In the genomic region with DNA sequence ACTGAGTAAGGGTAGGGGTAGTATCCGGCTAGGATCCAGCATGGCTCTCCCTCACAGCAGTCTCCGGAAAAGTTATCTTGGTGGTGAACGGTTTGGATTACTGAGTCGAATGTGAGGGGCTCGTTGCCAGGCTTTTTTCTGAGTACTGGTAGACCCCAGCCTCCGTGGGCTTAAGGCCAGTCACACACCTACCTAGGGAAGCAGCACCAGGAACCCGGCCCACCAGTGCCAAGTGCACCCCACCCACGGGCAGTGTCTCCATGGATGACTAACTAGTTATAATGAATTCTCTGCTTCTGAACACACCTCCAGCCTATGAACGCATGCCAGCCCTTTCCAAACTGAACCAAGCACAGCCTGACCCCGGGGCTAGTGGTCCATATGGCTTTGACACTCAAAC, we compare ENCODE assay signal across 9 mouse cellular contexts. TPM values are rescaled to one million over a fixed set of nuclear protein-coding genes. Genes with fewer than 3 reads are reported as not detected.
DNase-seq lines count a peak whose midpoint lies in the region; TF ChIP-seq lines count a peak whose summit lies in the region.
"Had no signal": no experiment of that assay in that cellular context is flagged by ENCODE, and none has a peak within 500 bp of the region (broad histone marks: within the 10 kb centered on the region; RNA-seq: fewer than 3 reads in every experiment).

No protein-coding gene starts in this region.

- intact Hi-C loops in gastrocnemius, adult 2 months (cut with DNase I): no loop called here
- intact Hi-C loops in gastrocnemius, postnatal 14 days (cut with DNase I; ENCODE audit: low total_unique reads): no loop called here
- intact Hi-C loops in left cerebral cortex, adult 2 months (cut with DNase I): loop anchor here (1.0 to 5.0 kb wide), 4 partner anchors 44 to 214 kb away; no protein-coding TSS in a partner anchor

- peak overlapping the region; percentile 75; the same call in 1 of the 2 replicates for H3K4me3 ChIP-seq in gastrocnemius, adult 2 months
- peak overlapping the region; percentile 66 for H3K4me3 ChIP-seq in left cerebral cortex, adult 2 months

- no peak for DNase-seq in gastrocnemius, adult 2 months
- no peak for DNase-seq in gastrocnemius, postnatal 14 days
- peak; percentile 3 for DNase-seq in urinary bladder, postnatal 25 days (ENCODE audit: low spot score)
- DNase-seq in urinary bladder, postnatal 14 days (ENCODE audit: low spot score): no peak
- peak; percentile 56 to 62 for DNase-seq in left cerebral cortex, adult 2 months (ENCODE audit: extremely low spot score in 1 of 2, low spot score in 2 of 2)
- peak; percentile 26 for DNase-seq in right cerebral cortex, postnatal 14 days
- no peak for DNase-seq in T-cell, adult 2 months (ENCODE audit: low spot score)
- no peak for DNase-seq in gastrocnemius, adult 18-20 months (ENCODE audit: low spot score)

- TF ChIP-seq CTCF in gastrocnemius, adult 2 months (IDR thresholded peaks at IDR 0.05): no peak
- no peak for TF ChIP-seq CTCF in left cerebral cortex, adult 2 months (IDR thresholded peaks at IDR 0.05)

- H3K27ac ChIP-seq in gastrocnemius, adult 2 months: no peak overlapping the region
- H3K27ac ChIP-seq in left cerebral cortex, adult 2 months: peak overlapping the region; percentile 97

RNA-seq across cellular contexts. Expression of a gene that starts 1.6 kb away (rescaled TPM):
- total RNA-seq in gastrocnemius, adult 2 months (2021): 1 to 10 TPM in 1 of 2 experiments, under 1 TPM in 1; 0.56 to 1.4 TPM
- 1 to 10 TPM in 1 of 2 experiments, under 1 TPM in 1; 0.62 to 1.7 TPM for total RNA-seq in gastrocnemius, postnatal 14 days (2021)
- total RNA-seq in left cerebral cortex, adult 2 months (2021): 100 to 1,000 TPM; 112 to 115 TPM
- under 1 TPM; 0.73 to 0.85 TPM for total RNA-seq in gastrocnemius, adult 18-20 months (2021)
- total RNA-seq: CH12.LX had no signal

Comparison
In these comparisons a context has a peak if more than half of its experiments do, and no peak if none do; other contexts are left out.
1. DNase-seq: peak in urinary bladder, postnatal 25 days (single experiment), left cerebral cortex, adult 2 months (2 of 2) and right cerebral cortex, postnatal 14 days (single experiment); none in gastrocnemius, adult 2 months (single experiment), gastrocnemius, postnatal 14 days (single experiment), urinary bladder, postnatal 14 days (single experiment), T-cell, adult 2 months (single experiment) and gastrocnemius, adult 18-20 months (single experiment).
2. RNA of a gene that starts 1.6 kb away (total RNA-seq): 112 to 115 TPM in left cerebral cortex, adult 2 months; 0.62 to 1.7 TPM in gastrocnemius, postnatal 14 days, 0.56 to 1.4 TPM in gastrocnemius, adult 2 months and 0.73 to 0.85 TPM in gastrocnemius, adult 18-20 months; every median in the first group is over 10 times any median in the second.